Mouse (Mus musculus): ENCODE results near the gene Shroom1.

GRCm38 (mm10) chr11:53502039-53502765, 45.2 kb downstream of the Shroom1 start:
- TF ChIP-seq POLR2A (IDR thresholded peaks at IDR 0.05; ENCODE audit: borderline replicate concordance, low read depth, low read length) (no peak), CTCF (IDR thresholded peaks at IDR 0.05; ENCODE audit: low read depth, low read length) (no peak)
